Mouse (Mus musculus): ENCODE measurements around the gene Hsd17b14.

The Hsd17b14 gene

GRCm38 (mm10) chr7:45598960-45599879 is 44.5 kb downstream of the Hsd17b14 start:
- no peak for DNase-seq (ENCODE audit: low read depth, low spot score)

DNA sequence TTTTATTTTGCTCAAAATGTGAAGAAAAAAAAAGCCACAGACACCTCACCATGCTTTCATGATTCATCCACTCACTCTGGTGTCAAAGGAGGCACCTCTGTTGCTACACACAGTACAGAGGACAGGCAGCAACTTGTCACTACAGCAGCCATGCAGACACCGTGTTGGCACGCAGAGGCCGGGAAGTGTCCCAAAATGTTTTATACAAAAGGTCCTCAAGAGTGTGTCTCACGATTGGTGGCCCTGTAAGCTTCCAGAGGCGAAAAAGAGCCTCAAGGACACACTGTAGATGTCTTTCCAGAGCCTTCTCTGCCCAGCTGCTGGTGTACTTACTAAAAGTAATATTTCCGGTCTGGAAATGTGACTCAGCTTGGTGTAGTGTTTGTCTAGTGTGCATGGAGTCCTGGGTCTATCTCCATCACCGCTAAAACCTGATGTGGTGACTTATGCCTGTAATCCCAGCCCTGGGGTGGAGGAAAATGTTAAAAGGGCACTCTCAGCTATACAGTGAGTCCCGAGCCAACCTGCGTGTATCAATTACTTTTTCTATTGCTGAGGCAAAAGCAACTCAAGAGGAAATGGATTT is 51.1 kb downstream of the Hsd17b14 start:
- DNase-seq (ENCODE audit: low read depth, low spot score), result no peak

DNA sequence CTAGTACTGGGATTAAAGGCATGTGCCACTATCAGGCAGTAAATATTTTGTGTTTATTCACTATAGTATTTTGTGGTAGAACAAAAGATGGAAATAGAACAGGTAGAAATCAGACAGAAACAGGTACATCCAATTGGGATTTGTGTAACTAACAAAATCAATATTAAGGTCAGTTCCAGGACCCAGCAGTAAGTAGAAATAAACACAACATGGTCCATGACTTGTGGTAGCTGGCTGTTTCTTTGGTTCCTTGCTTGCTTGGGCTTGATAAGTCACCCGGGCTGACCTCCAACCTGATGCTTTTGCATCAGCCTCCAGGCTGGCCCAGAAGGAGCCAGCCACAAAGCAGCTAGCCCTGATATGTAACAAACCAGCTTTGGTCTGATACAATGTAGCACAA is 54.8 kb downstream of the Hsd17b14 start:
- no peak for DNase-seq (ENCODE audit: low read depth, low spot score)

DNA sequence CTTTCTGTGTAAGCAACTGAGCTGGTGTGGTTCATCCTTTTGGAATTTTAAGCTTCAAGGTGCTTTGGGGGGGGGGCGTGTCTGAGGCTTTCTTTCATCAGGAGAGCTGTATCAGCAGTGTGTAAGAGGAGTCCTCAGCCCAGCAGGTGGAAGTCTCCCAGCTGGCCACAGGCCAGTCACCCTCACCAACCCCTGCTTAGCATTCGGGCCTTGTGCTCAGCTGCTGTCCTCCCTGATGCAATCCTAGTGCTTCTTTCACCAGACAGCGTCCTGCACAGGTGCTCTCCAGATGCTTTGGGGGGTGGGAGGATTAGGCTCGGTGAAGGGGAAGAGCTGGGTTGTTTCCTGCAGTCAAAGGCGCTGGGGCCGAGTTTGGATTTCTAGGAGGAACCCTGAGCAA is 61.6 kb downstream of the Hsd17b14 start:
- no peak for DNase-seq (ENCODE audit: low read depth, low spot score)

GRCm38 (mm10) chr7:45617042-45617695 is 62.5 kb downstream of the Hsd17b14 start, which contains the start of gene Fut1:
TSS of gene Fut1 (plus strand) at chr7:45617289.
- DNase-seq (ENCODE audit: low read depth, low spot score), result no peak

Measured in R1 (cell line).